Mouse (Mus musculus): Measurements from ENCODE around the gene Ptprn. TPM values are rescaled to one million over a fixed set of nuclear protein-coding genes. Genes with fewer than 3 reads are reported as not detected.

Ptprn gene
- polyA plus RNA-seq, 1 experiment: 1.4 TPM

- TF ChIP-seq GATA1 (IDR thresholded peaks at IDR 0.05; ENCODE audit: low read length): no peak
These were observed 45.9 kb downstream of the Ptprn start for GRCm38 (mm10) chr1:75218227-75219001.

- TF ChIP-seq GATA1 (IDR thresholded peaks at IDR 0.05; ENCODE audit: low read length): no peak
These were observed 46.4 kb downstream of the Ptprn start for GRCm38 (mm10) chr1:75217893-75218226.

DNA sequence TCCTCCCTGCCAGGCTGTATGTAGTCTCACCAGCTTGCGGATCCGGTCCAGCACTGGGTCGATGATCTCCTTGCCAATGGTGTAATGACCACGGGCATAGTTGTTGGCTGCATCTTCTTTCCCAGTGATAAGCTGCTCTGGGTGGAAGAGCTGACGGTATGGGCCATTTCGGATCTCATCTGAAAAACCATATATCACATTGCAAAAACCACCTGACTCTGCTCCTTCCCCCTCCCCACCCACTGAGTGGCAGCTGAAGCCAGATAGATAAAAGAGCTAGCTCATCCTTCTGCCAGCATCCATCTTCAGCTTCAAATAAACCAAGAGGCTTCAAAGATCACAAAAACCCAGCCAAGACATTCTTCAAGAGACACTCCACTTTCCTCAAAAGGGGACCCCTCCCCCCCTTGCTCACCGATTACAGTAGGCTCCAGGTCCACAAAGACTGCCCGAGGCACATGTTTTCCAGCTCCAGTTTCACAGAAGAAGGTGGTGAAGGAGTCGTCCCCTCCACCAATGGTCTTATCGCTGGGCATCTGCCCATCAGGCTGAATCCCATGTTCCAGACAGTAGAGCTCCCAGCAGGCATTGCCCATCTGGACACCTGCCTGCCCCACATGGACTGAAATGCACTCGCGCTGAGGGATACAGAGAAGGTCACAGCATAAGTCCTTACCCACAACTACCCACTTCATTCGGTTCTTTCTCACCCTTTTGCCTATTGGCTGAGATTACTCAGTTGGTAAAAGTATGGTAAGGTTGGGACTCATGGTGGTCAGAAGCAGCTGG, 47.3 kb downstream of the Ptprn start:
- peak; percentile 37 for TF ChIP-seq GATA1 (IDR thresholded peaks at IDR 0.05; ENCODE audit: low read length)

- TF ChIP-seq GATA1 (IDR thresholded peaks at IDR 0.05; ENCODE audit: low read length): no peak
These were observed 48.5 kb downstream of the Ptprn start for GRCm38 (mm10) chr1:75215785-75216184.

DNA sequence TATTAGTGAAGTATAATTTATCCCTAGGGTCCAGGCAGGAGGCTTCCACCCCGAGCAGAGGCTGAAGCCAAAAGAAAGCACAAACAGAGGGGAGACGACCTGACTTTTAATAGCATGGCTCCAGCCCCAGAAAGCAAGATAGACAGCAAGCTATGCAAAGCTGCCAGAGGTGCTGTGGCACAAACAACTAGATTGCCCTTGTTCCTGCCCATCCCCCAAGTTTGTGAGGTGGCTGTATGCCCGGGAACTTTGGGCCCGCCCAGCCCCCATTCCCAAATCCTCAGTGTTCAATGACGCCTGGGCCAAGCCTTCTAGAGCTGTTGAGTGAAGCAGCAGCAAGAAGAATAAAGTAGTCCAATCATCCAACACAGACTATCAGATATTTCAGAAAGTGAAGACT, 49.4 kb downstream of the Ptprn start:
- no peak for TF ChIP-seq GATA1 (IDR thresholded peaks at IDR 0.05; ENCODE audit: low read length)

- no peak for TF ChIP-seq GATA1 (IDR thresholded peaks at IDR 0.05; ENCODE audit: low read length)
These were observed 49.9 kb downstream of the Ptprn start for GRCm38 (mm10) chr1:75214442-75214841.

GRCm38 (mm10) chr1:75213096-75213495, 51.2 kb downstream of the Ptprn start:
- TF ChIP-seq GATA1 (IDR thresholded peaks at IDR 0.05; ENCODE audit: low read length): no peak

DNA sequence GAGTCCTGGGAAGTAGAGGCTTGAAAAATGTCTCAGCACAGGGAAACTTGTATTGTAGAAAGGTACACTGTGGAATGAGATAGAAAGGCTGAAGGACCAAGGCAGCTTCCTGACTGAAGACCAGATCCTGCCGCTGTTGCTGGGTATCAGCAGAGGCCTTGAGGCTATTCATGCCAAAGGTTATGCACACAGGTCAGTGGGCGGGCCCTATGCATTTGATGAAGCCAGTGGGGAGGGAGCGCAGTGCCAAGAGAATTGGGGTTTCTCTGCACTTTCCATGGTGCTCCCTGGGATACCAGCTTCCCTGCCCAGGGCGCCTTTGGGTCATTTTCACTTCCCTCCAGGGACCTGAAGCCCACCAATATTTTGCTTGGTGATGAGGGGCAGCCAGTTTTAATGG, 51.8 kb downstream of the Ptprn start:
- TF ChIP-seq GATA1 (IDR thresholded peaks at IDR 0.05; ENCODE audit: low read length): no peak

DNA sequence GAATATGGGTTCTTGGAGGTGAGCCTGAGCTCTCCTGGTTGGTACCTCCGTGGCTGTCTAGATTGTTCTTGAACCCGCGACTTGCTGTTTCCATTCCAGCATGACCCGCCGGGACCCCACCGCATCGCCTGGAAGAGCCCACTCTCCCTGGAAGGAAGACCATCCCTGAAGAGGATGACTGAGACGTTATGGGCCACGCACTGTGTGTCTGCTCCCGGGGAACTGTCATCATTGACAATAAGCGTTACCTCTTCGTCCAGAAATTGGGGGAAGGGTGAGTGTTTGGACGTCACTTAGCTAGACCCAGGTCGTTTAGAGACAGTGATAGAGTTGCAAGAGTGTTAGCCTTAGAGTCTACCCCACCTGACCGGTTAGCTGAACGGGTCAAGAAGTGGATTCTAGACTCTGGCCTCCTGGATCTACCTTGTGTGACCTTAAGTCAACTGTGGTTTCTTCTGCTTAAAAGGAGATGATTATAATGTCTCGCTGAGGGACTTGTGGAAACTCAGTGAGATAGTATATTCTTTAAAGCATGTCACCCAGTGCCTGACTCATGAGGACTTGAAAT, 53.1 kb downstream of the Ptprn start:
- TF ChIP-seq GATA1 (IDR thresholded peaks at IDR 0.05; ENCODE audit: low read length): no peak

- TF ChIP-seq GATA1 (IDR thresholded peaks at IDR 0.05; ENCODE audit: low read length): no peak
These were observed 53.9 kb downstream of the Ptprn start, which contains the start of the genes Glb1l and Stk16 for GRCm38 (mm10) chr1:75210136-75211087. Gene Glb1l, minus strand, starts transcription at chr1:75210813. Gene Stk16, plus strand, starts transcription at chr1:75210838.

DNA sequence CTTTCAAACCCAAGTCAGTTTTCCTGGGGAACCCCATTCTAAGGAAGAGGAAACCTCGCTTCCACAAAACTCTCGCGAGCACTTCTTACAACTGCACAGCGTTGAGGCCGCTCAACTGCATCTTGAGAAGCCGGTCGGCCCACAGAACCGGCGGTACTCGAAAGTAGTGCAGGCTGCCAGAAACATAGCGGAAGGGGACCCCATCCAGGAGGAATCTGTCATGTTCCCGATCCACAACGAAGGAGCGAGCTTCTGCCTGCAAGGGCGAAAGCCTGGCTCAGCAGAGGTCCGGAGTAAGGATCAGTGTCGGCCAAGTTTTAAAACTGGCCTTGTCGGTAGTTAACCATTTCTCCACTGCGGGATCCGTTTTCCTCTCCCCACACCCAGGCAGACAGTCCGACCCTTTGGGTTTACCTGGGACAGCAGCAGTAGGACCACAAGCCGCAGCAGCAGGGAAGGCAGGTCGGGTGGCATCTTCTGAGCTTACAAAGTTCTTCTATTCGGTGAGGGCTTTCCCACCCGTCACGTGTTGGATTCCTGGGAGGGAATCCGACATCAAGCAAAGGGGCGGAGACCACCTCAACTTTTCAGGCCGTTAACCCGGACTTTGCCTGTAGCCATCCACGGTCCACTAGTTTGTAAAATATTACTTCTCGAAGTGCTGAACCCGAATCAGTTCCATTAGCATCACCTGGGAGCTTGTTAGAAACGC, 55.2 kb downstream of the Ptprn start:
- TF ChIP-seq GATA1 (IDR thresholded peaks at IDR 0.05; ENCODE audit: low read length): no peak

DNA sequence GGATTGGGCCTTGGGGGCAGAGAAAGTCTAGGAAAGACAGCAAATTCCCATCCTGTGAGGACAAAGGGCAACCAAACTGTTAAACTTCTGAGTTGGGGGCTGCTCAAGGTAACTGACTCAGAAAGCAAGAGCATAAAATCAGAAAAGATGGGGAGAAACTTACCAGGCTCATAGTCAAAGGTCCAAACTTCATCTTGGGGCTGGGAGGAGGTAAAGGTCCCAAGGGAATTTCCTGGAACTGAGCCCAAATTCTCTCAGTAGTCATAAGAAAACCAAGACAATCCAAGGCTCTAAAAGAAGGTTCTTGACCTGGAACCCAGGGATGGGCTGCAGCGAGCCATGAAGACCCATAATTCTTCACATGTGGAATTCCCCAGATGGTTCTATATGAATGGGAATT, 63.1 kb downstream of the Ptprn start:
- TF ChIP-seq GATA1 (IDR thresholded peaks at IDR 0.05; ENCODE audit: low read length): no peak

Other genes with a start within 250 kb of the Ptprn start
- 0.24 and 0.27 TPM in 2 replicates for gene Nhej1, start 139.3 kb downstream of the Ptprn start, polyA plus RNA-seq (2012)
- 0.13 TPM in 2 replicates for gene Slc23a3, start 130.6 kb downstream of the Ptprn start, polyA plus RNA-seq (2012)
- gene Cnppd1, start 121.8 kb downstream of the Ptprn start, polyA plus RNA-seq (2012): 92.2 and 100 TPM in 2 replicates
- gene Retreg2, start 121.7 kb downstream of the Ptprn start, polyA plus RNA-seq (2012): 93.7 and 148 TPM in 2 replicates
- 21.4 and 28.2 TPM in 2 replicates for gene Zfand2b, start 95.9 kb downstream of the Ptprn start, polyA plus RNA-seq (2012)
- gene Abcb6, start 84.1 kb downstream of the Ptprn start, polyA plus RNA-seq (2012): 17.2 and 22.2 TPM in 2 replicates
- 14.3 and 16.1 TPM in 2 replicates for gene Ankzf1, start 72.4 kb downstream of the Ptprn start, polyA plus RNA-seq (2012)
- 44.2 and 52.5 TPM in 2 replicates for gene Atg9a, start 72.3 kb downstream of the Ptprn start, polyA plus RNA-seq (2012)
- gene Glb1l, start 53.7 kb downstream of the Ptprn start, polyA plus RNA-seq (2012): 0.45 and 0.86 TPM in 2 replicates
- gene Stk16, start 53.7 kb downstream of the Ptprn start, polyA plus RNA-seq (2012): 143 and 217 TPM in 2 replicates
- 26.0 and 85.0 TPM in 2 replicates for gene Tuba4a, start 44.6 kb downstream of the Ptprn start, polyA plus RNA-seq (2012)
- gene A630095N17Rik, start 32.4 kb downstream of the Ptprn start, polyA plus RNA-seq (2012): not detected in 2 replicates
- 11.3 and 14.7 TPM in 2 replicates for gene Dnajb2, start 28.1 kb downstream of the Ptprn start, polyA plus RNA-seq (2012)
- gene Resp18, start 13.9 kb upstream of the Ptprn start, polyA plus RNA-seq (2012): not detected in 2 replicates
- gene Dnpep, start 53.5 kb upstream of the Ptprn start, polyA plus RNA-seq (2012): 46.2 and 77.7 TPM in 2 replicates
- 1.4 and 1.6 TPM in 2 replicates for gene Des, start 95.8 kb upstream of the Ptprn start, polyA plus RNA-seq (2012)
- gene Speg, start 110.8 kb upstream of the Ptprn start, polyA plus RNA-seq (2012): 0.09 and 0.33 TPM in 2 replicates
- gene Gmppa, start 171.4 kb upstream of the Ptprn start, polyA plus RNA-seq (2012): 292 TPM in 2 replicates
- gene Asic4, start 185.9 kb upstream of the Ptprn start, polyA plus RNA-seq (2012): 0.40 and 0.56 TPM in 2 replicates
- 99.0 and 103 TPM in 2 replicates for gene Chpf, start 214.8 kb upstream of the Ptprn start, polyA plus RNA-seq (2012)
- gene Tmem198, start 215.0 kb upstream of the Ptprn start, polyA plus RNA-seq (2012): 2.4 and 4.1 TPM in 2 replicates
- gene Obsl1, start 241.9 kb upstream of the Ptprn start, polyA plus RNA-seq (2012): not detected in 2 replicates
- not detected in 2 replicates for gene Inha, start 242.6 kb upstream of the Ptprn start, polyA plus RNA-seq (2012)